Mouse (Mus musculus) lung, postnatal 0 days (tissue): ENCODE data around the gene Rnf19b.

ENCODE experiments used
- CTCF ChIP-seq: IDR thresholded peaks from 2 replicates; pipeline ENCODE4 v1.5.1; 2016; ENCODE audit warnings: antibody characterized with exemption, mild to moderate bottlenecking
- EP300 ChIP-seq: IDR thresholded peaks from 2 replicates; pipeline ENCODE4 v1.6.1; 2016; ENCODE audit warnings: antibody characterized with exemption, mild to moderate bottlenecking, control low read depth

- no peak for TF ChIP-seq CTCF
- no peak for TF ChIP-seq EP300
These were observed 44.8 kb upstream of the Rnf19b start for GRCm38 (mm10) chr4:129013151-129013864.
